24 mouse cellular contexts compared by ENCODE assay signal in the genomic region with DNA sequence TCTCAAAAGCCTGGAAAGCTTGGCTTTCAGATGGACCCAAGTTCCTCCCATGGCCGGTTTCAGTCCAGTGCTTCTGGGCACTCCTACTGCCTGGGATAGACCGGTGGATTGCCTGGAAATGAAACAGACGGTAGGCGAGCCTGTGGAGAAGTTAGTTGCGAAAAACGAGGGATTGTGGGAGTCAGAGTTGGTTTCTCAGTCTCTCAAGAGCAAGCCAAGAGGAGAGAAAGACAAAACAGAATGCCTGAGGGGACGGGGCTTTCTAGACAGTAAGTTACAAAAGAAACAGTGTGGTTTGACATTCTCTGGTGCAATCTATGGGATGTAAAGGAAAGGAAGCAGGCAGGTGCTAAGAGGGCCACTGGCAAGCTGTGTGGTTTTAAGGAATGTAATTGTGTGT.
A peak's percentile ranks its signal among the peaks of the same experiment; 100 is the strongest.
DNase-seq lines count a peak whose midpoint lies in the region; ATAC-seq and TF ChIP-seq lines count a peak whose summit lies in the region.
"Had no signal": no experiment of that assay in that cellular context is flagged by ENCODE, and none has a peak within 500 bp of the region (broad histone marks: within the 10 kb centered on the region; RNA-seq: fewer than 3 reads in every experiment).

No protein-coding gene starts in this region.

- intact Hi-C loops in gastrocnemius, adult 2 months (cut with DNase I): no loop called here

- ATAC-seq in kidney, embryonic 16.5 days (ENCODE audit: low FRiP score, low TSS enrichment): no peak
- ATAC-seq: CD4-positive, CD25-positive, alpha-beta regulatory T cell, adult 4 months; forebrain, embryonic 14.5 days; forebrain, embryonic 16.5 days had no signal

- no peak overlapping the region for H3K4me2 ChIP-seq in kidney, embryonic 16.5 days (replicated peaks; ENCODE audit: low read depth, low read length)
- H3K4me2 ChIP-seq: embryonic facial prominence, embryonic 12.5 days; forebrain, embryonic 12.5 days had no signal

- no peak for DNase-seq in gastrocnemius, adult 2 months
- no peak for DNase-seq in gastrocnemius, adult 18-20 months (ENCODE audit: low spot score)
- peak; percentile 20 for DNase-seq in kidney, adult 2 months
- DNase-seq in gonadal fat pad, adult 2 months (ENCODE audit: low read depth): peak; percentile 77
- no peak for DNase-seq in cerebellum, adult 18-20 months
- DNase-seq: adrenal gland, adult 2 months; adrenal gland, postnatal 10 days; adrenal gland, postnatal 25 days; B cell, adult 2 months; cerebellum, adult 11 months; cerebellum, adult 2 months; cerebellum, adult 9-10 months; cerebellum, postnatal 10 days; cerebellum, postnatal 25 days had no signal

- no peaks in the 10 kb centered on the region for H3K4me1 ChIP-seq in kidney, adult 2 months (ENCODE audit: control insufficient read depth, insufficient read depth, low read length)
- H3K4me1 ChIP-seq in kidney, embryonic 16.5 days (ENCODE audit: insufficient read depth, low read length): no peaks in the 10 kb centered on the region
- H3K4me1 ChIP-seq: embryonic facial prominence, embryonic 12.5 days; forebrain, embryonic 10.5 days; forebrain, embryonic 12.5 days had no signal

- H3K36me3 ChIP-seq in kidney, adult 2 months (ENCODE audit: control insufficient read depth, insufficient read depth, low read length): no peaks in the 10 kb centered on the region
- peaks cover 13% of the 10 kb centered on the region for H3K36me3 ChIP-seq in kidney, embryonic 16.5 days (ENCODE audit: insufficient read depth, low read length)

- no peak for TF ChIP-seq CTCF in gastrocnemius, adult 2 months (IDR thresholded peaks at IDR 0.05)
- TF ChIP-seq CTCF in kidney, adult 2 months (conservative IDR thresholded peaks at IDR 0.05; ENCODE audit: insufficient read depth, insufficient read length, low read depth, low read length): no peak

- no peak overlapping the region for H3K4me3 ChIP-seq in gastrocnemius, adult 2 months
- no peak overlapping the region for H3K4me3 ChIP-seq in kidney, adult 2 months (ENCODE audit: insufficient read depth, low read depth, low read length)
- H3K4me3 ChIP-seq in kidney, embryonic 16.5 days (ENCODE audit: low read length): no peak overlapping the region
- H3K4me3 ChIP-seq: embryonic facial prominence, embryonic 10.5 days; embryonic facial prominence, embryonic 12.5 days; forebrain, embryonic 10.5 days; forebrain, embryonic 12.5 days had no signal

- no peak for TF ChIP-seq POLR2A in kidney, adult 2 months (IDR thresholded peaks at IDR 0.05; ENCODE audit: low read depth, low read length)

- no peak overlapping the region for H3K9ac ChIP-seq in kidney, embryonic 16.5 days (replicated peaks; ENCODE audit: low read length)
- H3K9ac ChIP-seq: embryonic facial prominence, embryonic 12.5 days; forebrain, embryonic 12.5 days had no signal

- no peaks in the 10 kb centered on the region for H3K27me3 ChIP-seq in kidney, adult 2 months (replicated peaks; ENCODE audit: control insufficient read depth, insufficient read depth, low read length)
- no peaks in the 10 kb centered on the region for H3K27me3 ChIP-seq in kidney, embryonic 16.5 days (ENCODE audit: insufficient read depth, low read length)
- H3K27me3 ChIP-seq: CH12.LX; embryonic facial prominence, embryonic 12.5 days; forebrain, embryonic 12.5 days had no signal

- peak overlapping the region; percentile 16; the same call in 1 of the 2 replicates for H3K27ac ChIP-seq in gastrocnemius, adult 2 months
- no peak overlapping the region for H3K27ac ChIP-seq in kidney, adult 2 months (ENCODE audit: insufficient read depth, low read depth, low read length)
- H3K27ac ChIP-seq in kidney, embryonic 16.5 days (ENCODE audit: low read length): no peak overlapping the region
- H3K27ac ChIP-seq: embryonic facial prominence, embryonic 10.5 days; embryonic facial prominence, embryonic 12.5 days; forebrain, embryonic 10.5 days; forebrain, embryonic 12.5 days had no signal

- H3K9me3 ChIP-seq in kidney, embryonic 16.5 days (ENCODE audit: low read length): no peaks in the 10 kb centered on the region
- H3K9me3 ChIP-seq: embryonic facial prominence, embryonic 12.5 days; forebrain, embryonic 12.5 days; G1E had no signal

- WGBS in kidney, adult 2 months: 65% methylated on average over 7 of the region's 7 CpGs
- WGBS in kidney, embryonic 16.5 days: 76% methylated on average over 7 of the region's 7 CpGs

Comparison
In these comparisons a context has a peak if more than half of its experiments do, and no peak if none do; other contexts are left out.
1. DNase-seq: peak in kidney, adult 2 months (single experiment) and gonadal fat pad, adult 2 months (single experiment); none in gastrocnemius, adult 2 months (single experiment), gastrocnemius, adult 18-20 months (single experiment) and cerebellum, adult 18-20 months (0 of 2).